Mouse (Mus musculus) kidney, adult 8-10 months (tissue): ENCODE data around the gene Gm10720.
"Not testable (repeated sequence)": the region's sequence is repeated elsewhere in the genome, so short reads cannot be mapped to it uniquely, and the experiment has no call there.

Experiments used
- DNase-seq, 2 experiments: peaks; one replicate each; pipeline ENCODE4 v3.0.0; 2022

Gene Gm10720

GRCm38 (mm10) chr9:3015354-3015753 lies at the start of gene Gm10720:
Gene Gm10720 (plus strand): TSS chr9:3015654.
- DNase-seq = not testable (repeated sequence)

- DNase-seq = peak in 1 of 2 experiments; percentile 2
These were observed 14.9 kb upstream of the Gm10720 start, which contains the start of gene Gm10722 for GRCm38 (mm10) chr9:3000445-3000972. Gene Gm10722 (plus strand): TSS chr9:3000922.

- DNase-seq = peak in 1 of 2 experiments; percentile 10
These were observed 14.4 kb upstream of the Gm10720 start for GRCm38 (mm10) chr9:3001006-3001405.

DNA sequence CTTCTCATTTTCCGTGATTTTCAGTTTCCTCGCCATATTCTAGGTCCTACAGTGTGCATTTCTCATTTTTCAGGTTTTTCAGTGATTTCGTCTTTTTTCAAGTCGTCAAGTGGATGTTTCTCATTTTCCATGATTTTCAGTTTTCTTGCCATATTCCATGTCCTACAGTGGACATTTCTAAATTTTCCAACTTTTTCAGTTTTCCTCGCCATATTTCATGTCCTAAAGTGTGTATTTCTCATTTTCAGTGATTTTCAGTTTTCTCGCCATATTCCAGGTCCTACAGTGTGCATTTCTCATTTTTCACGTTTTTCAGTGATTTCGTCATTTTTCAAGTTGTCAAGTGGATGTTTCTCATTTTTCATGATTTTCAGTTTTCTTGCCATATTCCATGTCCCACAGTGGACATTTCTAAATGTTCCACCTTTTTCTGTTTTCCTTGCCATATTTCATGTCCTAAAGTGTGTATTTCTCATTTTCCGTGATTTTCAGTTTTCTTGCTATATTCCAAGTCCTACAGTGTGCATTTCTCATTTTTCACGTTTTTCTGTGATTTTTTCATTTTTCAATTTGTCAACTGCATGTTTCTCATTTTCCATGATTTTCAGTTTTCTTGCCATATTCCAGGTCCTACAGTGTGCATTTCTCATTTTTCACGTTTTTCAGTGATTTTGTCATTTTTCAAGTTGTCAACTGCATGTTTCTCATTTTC lies 13.3 kb upstream of the Gm10720 start:
- DNase-seq = peak; percentile 82 to 98

- DNase-seq = not testable (repeated sequence)
These were observed 12.6 kb upstream of the Gm10720 start, which contains the start of gene Gm11168 for GRCm38 (mm10) chr9:3002794-3003396. Gene Gm11168 (plus strand): TSS chr9:3003346.

DNA sequence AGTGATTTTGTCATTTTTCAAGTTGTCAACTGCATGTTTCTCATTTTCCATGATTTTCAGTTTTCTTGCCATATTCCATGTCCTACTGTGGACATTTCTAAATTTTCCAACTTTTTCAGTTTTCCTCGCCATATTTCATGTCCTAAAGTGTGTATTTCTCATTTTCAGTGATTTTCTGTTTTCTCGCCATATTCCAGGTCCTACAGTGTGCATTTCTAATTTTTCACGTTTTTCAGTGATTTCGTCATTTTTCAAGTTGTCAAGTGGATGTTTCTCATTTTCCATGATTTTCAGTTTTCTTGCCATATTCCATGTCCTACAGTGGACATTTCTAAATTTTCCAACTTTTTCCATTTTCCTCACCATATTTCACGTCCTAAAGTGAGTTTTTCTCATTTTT lies 9.3 kb upstream of the Gm10720 start:
- not testable (repeated sequence) for DNase-seq

- peak; percentile 94 to 95 for DNase-seq
These were observed 8.8 kb upstream of the Gm10720 start for GRCm38 (mm10) chr9:3006636-3007035.

DNA sequence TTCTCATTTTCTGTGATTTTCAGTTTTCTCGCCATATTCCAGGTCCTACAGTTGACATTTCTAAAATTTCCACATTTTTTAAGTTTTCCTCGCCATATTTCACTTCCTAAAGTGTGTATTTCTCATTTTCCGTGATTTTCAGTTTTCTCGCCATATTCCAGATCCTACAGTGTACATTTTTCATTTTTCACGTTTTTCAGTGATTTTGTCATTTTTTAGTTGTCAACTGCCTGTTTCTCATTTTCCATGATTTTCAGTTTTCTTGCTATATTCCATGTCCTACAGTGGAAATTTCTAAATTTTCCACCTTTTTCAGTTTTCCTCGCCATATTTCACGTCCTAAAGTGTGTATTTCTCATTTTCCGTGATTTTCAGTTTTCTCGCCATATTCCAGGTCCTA lies 8.2 kb upstream of the Gm10720 start:
- not testable (repeated sequence) for DNase-seq

GRCm38 (mm10) chr9:3009331-3009730 lies 6.1 kb upstream of the Gm10720 start:
- not testable (repeated sequence) for DNase-seq

- DNase-seq = not testable (repeated sequence)
These were observed 3.3 kb upstream of the Gm10720 start for GRCm38 (mm10) chr9:3012054-3012621.

GRCm38 (mm10) chr9:3012733-3013279 lies 2.6 kb upstream of the Gm10720 start, which contains the start of gene Gm10721:
Gene Gm10721 (plus strand): TSS chr9:3013140.
- DNase-seq = not testable (repeated sequence)

DNA sequence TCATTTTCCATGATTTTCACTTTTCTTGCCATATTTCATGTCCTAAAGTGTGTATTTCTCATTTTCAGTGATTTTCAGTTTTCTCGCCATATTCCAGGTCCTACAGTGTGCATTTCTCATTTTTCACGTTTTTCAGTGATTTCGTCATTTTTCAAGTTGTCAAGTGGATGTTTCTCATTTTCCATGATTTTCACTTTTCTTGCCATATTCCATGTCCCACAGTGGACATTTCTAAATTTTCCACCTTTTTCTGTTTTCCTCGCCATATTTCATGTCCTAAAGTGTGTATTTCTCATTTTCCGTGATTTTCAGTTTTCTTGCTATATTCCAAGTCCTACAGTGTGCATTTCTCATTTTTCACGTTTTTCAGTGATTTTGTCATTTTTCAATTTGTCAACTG lies 442 bp downstream of the Gm10720 start:
- not testable (repeated sequence) for DNase-seq

- DNase-seq = not testable (repeated sequence)
These were observed 1.7 kb downstream of the Gm10720 start, which contains the start of gene Gm10719 for GRCm38 (mm10) chr9:3017108-3017507. Gene Gm10719 (plus strand): TSS chr9:3017408.

DNA sequence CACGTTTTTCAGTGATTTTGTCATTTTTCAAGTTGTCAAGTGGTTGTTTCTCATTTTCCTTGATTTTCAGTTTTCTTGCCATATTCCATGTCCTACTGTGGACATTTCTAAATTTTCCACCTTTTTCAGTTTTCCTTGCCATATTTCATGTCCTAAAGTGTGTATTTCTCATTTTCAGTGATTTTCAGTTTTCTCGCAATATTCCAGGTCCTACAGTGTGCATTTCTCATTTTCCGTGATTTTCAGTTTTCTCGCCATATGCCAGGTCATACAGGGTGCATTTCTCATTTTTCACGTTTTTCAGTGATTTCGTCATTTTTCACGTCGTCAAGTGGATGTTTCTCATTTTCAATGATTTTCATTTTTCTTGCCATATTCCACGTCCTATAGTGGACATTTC lies 3.5 kb downstream of the Gm10720 start:
- DNase-seq = not testable (repeated sequence)

- DNase-seq = peak in 1 of 2 experiments; percentile 36
These were observed 4.6 kb downstream of the Gm10720 start for GRCm38 (mm10) chr9:3019835-3020727.

DNA sequence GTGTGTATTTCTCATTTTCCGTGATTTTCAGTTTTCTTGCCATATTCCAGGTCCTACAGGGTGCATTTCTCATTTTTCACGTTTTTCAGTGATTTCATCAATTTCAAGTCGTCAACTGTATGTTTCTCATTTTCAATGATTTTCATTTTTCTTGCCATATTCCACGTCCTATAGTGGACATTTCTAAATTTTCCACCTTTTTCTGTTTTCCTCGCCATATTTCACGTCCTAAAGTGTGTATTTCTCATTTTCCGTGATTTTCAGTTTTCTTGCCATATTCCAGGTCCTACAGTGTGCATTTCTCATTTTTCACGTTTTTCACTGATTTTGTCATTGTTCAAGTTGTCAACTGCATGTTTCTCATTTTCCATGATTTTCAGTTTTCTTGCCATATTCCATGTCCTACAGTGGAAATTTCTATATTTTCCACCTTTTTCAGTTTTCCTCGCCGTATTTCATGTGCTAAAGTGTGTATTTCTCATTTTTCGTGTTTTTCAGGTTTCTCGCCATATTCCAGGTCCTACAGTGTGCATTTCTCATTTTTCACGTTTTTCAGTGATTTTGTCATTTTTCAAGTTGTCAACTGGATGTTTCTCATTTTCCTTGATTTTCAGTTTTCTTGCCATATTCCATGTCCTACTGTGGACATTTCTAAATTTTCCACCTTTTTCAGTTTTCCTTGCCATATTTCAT lies 7.0 kb downstream of the Gm10720 start:
- DNase-seq = peak; percentile 21 to 71

DNA sequence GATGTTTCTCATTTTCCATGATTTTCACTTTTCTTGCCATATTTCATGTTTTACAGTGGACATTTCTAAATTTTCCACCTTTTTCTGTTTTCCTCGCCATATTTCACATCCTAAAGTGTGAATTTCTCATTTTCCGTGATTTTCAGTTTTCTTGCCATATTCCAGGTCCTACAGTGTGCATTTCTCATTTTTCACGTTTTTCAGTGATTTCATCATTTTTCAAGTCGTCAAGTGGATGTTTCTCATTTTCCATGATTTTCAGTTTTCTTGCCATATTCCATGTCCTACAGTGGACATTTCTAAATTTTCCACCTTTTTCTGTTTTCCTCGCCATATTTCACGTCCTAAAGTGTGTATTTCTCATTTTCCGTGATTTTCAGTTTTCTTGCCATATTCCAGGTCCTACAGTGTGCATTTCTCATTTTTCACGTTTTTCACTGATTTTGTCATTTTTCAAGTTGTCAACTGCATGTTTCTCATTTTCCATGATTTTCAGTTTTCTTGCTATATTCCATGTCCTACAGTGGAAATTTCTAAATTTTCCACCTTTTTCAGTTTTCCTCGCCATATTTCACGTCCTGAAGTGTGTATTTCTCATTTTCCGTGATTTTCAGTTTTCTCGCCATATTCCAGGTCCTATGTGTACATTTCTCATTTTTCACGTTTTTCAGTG lies 8.0 kb downstream of the Gm10720 start, which contains the start of gene Gm10718:
Gm10718 (plus strand) TSS at position 236 of the 673 bp plus-strand sequence.
- peak; percentile 9 to 31 for DNase-seq

DNA sequence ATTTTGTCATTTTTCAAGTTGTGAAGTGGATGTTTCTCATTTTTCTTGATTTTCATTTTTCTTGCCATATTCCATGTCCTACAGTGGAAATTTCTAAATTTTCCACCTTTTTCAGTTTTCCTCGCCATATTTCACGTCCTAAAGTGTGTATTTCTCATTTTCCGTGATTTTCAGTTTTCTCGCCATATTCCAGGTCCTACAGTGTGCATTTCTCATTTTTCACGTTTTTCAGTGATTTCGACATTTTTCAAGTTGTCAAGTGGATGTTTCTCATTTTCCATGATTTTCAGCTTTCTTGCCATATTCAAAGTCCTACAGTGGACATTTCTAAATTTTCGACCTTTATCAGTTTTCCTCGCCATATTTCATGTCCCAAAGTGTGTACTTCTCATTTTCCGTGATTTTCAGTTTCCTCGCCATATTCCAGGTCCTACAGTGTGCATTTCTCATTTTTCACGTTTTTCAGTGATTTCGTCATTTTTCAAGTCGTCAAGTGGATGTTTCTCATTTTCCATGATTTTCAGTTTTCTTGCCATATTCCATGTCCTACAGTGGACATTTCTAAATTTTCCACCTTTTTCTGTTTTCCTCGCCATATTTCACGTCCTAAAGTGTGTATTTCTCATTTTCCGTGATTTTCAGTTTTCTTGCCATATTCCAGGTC lies 8.7 kb downstream of the Gm10720 start:
- peak; percentile 94 to 96 for DNase-seq

DNA sequence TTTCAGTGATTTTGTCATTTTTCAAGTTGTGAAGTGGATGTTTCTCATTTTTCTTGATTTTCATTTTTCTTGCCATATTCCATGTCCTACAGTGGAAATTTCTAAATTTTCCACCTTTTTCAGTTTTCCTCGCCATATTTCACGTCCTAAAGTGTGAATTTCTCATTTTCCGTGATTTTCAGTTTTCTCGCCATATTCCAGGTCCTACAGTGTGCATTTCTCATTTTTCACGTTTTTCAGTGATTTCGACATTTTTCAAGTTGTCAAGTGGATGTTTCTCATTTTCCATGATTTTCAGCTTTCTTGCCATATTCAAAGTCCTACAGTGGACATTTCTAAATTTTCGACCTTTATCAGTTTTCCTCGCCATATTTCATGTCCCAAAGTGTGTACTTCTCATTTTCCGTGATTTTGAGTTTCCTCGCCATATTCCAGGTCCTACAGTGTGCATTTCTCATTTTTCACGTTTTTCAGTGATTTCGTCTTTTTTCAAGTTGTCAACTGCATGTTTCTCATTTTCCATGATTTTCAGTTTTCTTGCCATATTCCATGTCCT lies 9.5 kb downstream of the Gm10720 start, which contains the start of gene Gm10717:
Gm10717 (plus strand) TSS at position 506 of the 556 bp plus-strand sequence.
- peak; percentile 2 to 32 for DNase-seq
